Comparison of ENCODE assay signal across 24 mouse cellular contexts in the genomic region with DNA sequence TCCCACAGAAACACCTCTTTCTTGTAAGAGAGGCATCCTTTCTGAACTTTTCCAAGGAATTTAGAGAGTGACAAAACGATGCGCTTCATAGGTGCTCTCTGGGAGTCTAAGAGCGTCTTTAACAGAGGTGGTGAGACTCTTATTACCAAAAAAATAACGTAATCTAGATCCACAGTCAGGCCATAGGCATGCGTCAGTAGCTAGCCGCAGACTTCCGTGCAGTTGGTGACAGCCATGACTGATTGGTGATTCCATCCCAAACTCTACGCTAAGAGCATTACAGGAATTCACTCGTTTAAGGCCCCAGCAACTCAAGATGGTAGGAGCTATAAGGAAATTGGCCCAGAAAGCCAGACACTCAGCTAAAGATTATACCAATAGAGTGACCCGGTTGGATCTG.
DNase-seq lines count a peak whose midpoint lies in the region; ATAC-seq and TF ChIP-seq lines count a peak whose summit lies in the region.
"Had no signal": no experiment of that assay in that cellular context is flagged by ENCODE, and none has a peak within 500 bp of the region (broad histone marks: within the 10 kb centered on the region; RNA-seq: fewer than 3 reads in every experiment).

No protein-coding gene starts in this region.

- H3K4me1 ChIP-seq in heart, embryonic 12.5 days (replicated peaks), result peaks cover 31% of the 10 kb centered on the region
- peaks cover 43% of the 10 kb centered on the region for H3K4me1 ChIP-seq in embryonic facial prominence, embryonic 13.5 days
- H3K4me1 ChIP-seq: megakaryocyte, embryonic 14.5 days had no signal

- H3K9me3 ChIP-seq in heart, embryonic 12.5 days (replicated peaks), result 0 out of 2 replicates have a peak, but pooled peaks cover 4% of the 10 kb centered on the region
- no peaks in the 10 kb centered on the region for H3K9me3 ChIP-seq in embryonic facial prominence, embryonic 13.5 days
- H3K9me3 ChIP-seq: heart, embryonic 15.5 days; hindbrain, embryonic 15.5 days; limb, embryonic 13.5 days; midbrain, embryonic 13.5 days had no signal

- intact Hi-C loops in heart, postnatal 36 days (cut with DNase I), result no loop called here

- H3K9ac ChIP-seq in heart, embryonic 12.5 days, result no peak overlapping the region
- no peak overlapping the region for H3K9ac ChIP-seq in embryonic facial prominence, embryonic 13.5 days
- H3K9ac ChIP-seq: forebrain, postnatal 0 days; heart, embryonic 15.5 days; hindbrain, embryonic 15.5 days; limb, embryonic 13.5 days; midbrain, embryonic 13.5 days had no signal

- DNase-seq in heart, postnatal 36 days, result no peak
- DNase-seq in layer of hippocampus, adult 2 months (ENCODE audit: low spot score in 2 of 2), result no peak
- no peak for DNase-seq in layer of hippocampus, adult 8-10 months (ENCODE audit: low spot score in 2 of 2)
- DNase-seq in spleen, postnatal 4 days (ENCODE audit: low spot score in 2 of 2), result no peak
- DNase-seq in thymus, adult 18-20 months, result no peak
- DNase-seq: adrenal gland, postnatal 36 days; cerebellum, adult 18-20 months; cerebellum, postnatal 10 days; forebrain, postnatal 0 days; kidney, adult 11 months; kidney, postnatal 14 days; lung, postnatal 36 days; right cerebral cortex, postnatal 25 days; thymus, postnatal 4 days had no signal

- WGBS in heart, embryonic 12.5 days, result 51% methylated on average over 10 of the region's 10 CpGs
- 68% methylated on average over 10 of the region's 10 CpGs for WGBS in embryonic facial prominence, embryonic 13.5 days

- H3K27ac ChIP-seq in heart, embryonic 12.5 days (ENCODE audit: poor library complexity, severe bottlenecking), result 0 out of 2 replicates have a peak overlapping the region, but pooled peaks have one; percentile 1
- 0 out of 2 replicates have a peak overlapping the region, but pooled peaks have one; percentile 10 for H3K27ac ChIP-seq in layer of hippocampus, adult 2 months
- H3K27ac ChIP-seq in embryonic facial prominence, embryonic 13.5 days, result peak overlapping the region; percentile 83; the same call in 1 of the 2 replicates
- H3K27ac ChIP-seq: hindbrain, embryonic 15.5 days; left cerebral cortex, adult 2 months; midbrain, embryonic 13.5 days had no signal

- H3K36me3 ChIP-seq in heart, embryonic 12.5 days, result no peaks in the 10 kb centered on the region
- no peaks in the 10 kb centered on the region for H3K36me3 ChIP-seq in embryonic facial prominence, embryonic 13.5 days
- H3K36me3 ChIP-seq: heart, embryonic 15.5 days; hindbrain, embryonic 15.5 days; limb, embryonic 13.5 days; midbrain, embryonic 13.5 days had no signal

- peak overlapping the region; percentile 39; the same call in 1 of the 2 replicates for H3K4me2 ChIP-seq in heart, embryonic 12.5 days
- no peak overlapping the region for H3K4me2 ChIP-seq in embryonic facial prominence, embryonic 13.5 days
- H3K4me2 ChIP-seq: heart, embryonic 15.5 days; hindbrain, embryonic 15.5 days; limb, embryonic 13.5 days; liver, embryonic 11.5 days; midbrain, embryonic 13.5 days had no signal

- no peak overlapping the region for H3K4me3 ChIP-seq in heart, embryonic 12.5 days
- H3K4me3 ChIP-seq in layer of hippocampus, adult 2 months, result no peak overlapping the region
- no peak overlapping the region for H3K4me3 ChIP-seq in embryonic facial prominence, embryonic 13.5 days
- H3K4me3 ChIP-seq: heart, embryonic 15.5 days; hindbrain, embryonic 15.5 days; left cerebral cortex, adult 2 months; limb, embryonic 13.5 days; megakaryocyte, embryonic 14.5 days; midbrain, embryonic 13.5 days had no signal

- H3K27me3 ChIP-seq in heart, embryonic 12.5 days (replicated peaks), result peaks cover 23% of the 10 kb centered on the region
- H3K27me3 ChIP-seq in embryonic facial prominence, embryonic 13.5 days, result no peaks in the 10 kb centered on the region
- H3K27me3 ChIP-seq: hindbrain, embryonic 15.5 days; limb, embryonic 13.5 days had no signal

- ATAC-seq in heart, embryonic 12.5 days (ENCODE audit: insufficient number of reproducible peaks, low FRiP score), result no peak
- no peak for ATAC-seq in embryonic facial prominence, embryonic 13.5 days (ENCODE audit: insufficient number of reproducible peaks, insufficient read depth, low FRiP score, low TSS enrichment, low read depth)
- ATAC-seq: forebrain, postnatal 0 days; inflammation-experienced regulatory T-cells, adult 6 months; midbrain, embryonic 13.5 days had no signal

- no peak for TF ChIP-seq CTCF in layer of hippocampus, adult 2 months (conservative IDR thresholded peaks at IDR 0.05)

Comparison
In these comparisons a context has a peak if more than half of its experiments do, and no peak if none do; other contexts are left out.
1. H3K27ac ChIP-seq: peak in every context shown above with its lines; median percentile 83 in embryonic facial prominence, embryonic 13.5 days; 10 in layer of hippocampus, adult 2 months; 1 in heart, embryonic 12.5 days.